32 mouse cellular contexts compared by ENCODE assay signal in genomic region chr15:67495001-67495658, GRCm38 (mm10).
DNase-seq lines count a peak whose midpoint lies in the region; ATAC-seq and TF ChIP-seq lines count a peak whose summit lies in the region.
"Had no signal": no experiment of that assay in that cellular context is flagged by ENCODE, and none has a peak within 500 bp of the region (broad histone marks: within the 10 kb centered on the region; RNA-seq: fewer than 3 reads in every experiment).

No protein-coding gene starts in this region.

- no peaks in the 10 kb centered on the region for H3K9me3 ChIP-seq in hindbrain, embryonic 14.5 days (ENCODE audit: control insufficient read depth, low read length)
- no peaks in the 10 kb centered on the region for H3K9me3 ChIP-seq in hindbrain, postnatal 0 days (ENCODE audit: low read length)
- no peaks in the 10 kb centered on the region for H3K9me3 ChIP-seq in CH12.LX (replicated peaks; ENCODE audit: low read length)
- no peaks in the 10 kb centered on the region for H3K9me3 ChIP-seq in midbrain, embryonic 13.5 days
- H3K9me3 ChIP-seq: embryonic facial prominence, embryonic 13.5 days; heart, embryonic 10.5 days; heart, embryonic 15.5 days; hindbrain, embryonic 12.5 days; liver, embryonic 15.5 days; megakaryocyte, embryonic 14.5 days; neural tube, embryonic 15.5 days had no signal

- no peaks in the 10 kb centered on the region for H3K4me1 ChIP-seq in hindbrain, embryonic 14.5 days (replicated peaks; ENCODE audit: control insufficient read depth, insufficient read depth, low read length)
- H3K4me1 ChIP-seq in hindbrain, postnatal 0 days (ENCODE audit: insufficient read depth, low read length), result no peaks in the 10 kb centered on the region
- H3K4me1 ChIP-seq in CH12.LX (ENCODE audit: control insufficient read depth in 1 of 2, insufficient read depth in 2 of 2), result no peaks in the 10 kb centered on the region
- peaks cover 4% of the 10 kb centered on the region; the same call in 1 of the 2 replicates for H3K4me1 ChIP-seq in midbrain, embryonic 13.5 days (replicated peaks)
- H3K4me1 ChIP-seq: embryonic facial prominence, embryonic 13.5 days; heart, embryonic 10.5 days; heart, embryonic 15.5 days; hindbrain, embryonic 12.5 days; liver, embryonic 15.5 days; megakaryocyte, embryonic 14.5 days; neural tube, embryonic 15.5 days had no signal

- 0 out of 2 replicates have a peak, but pooled peaks have one; percentile 17 for ATAC-seq in hindbrain, embryonic 14.5 days (ENCODE audit: low FRiP score)
- ATAC-seq in hindbrain, postnatal 0 days, result no peak
- peak; percentile 77 for ATAC-seq in midbrain, embryonic 13.5 days
- ATAC-seq: activated CD4-positive, CD25-positive, alpha-beta regulatory T cell, adult 4 months; intestine, postnatal 0 days had no signal

- dilution Hi-C loops in CH12.LX (cut with MboI; ENCODE audit: extremely low pct_ligation_motif_present, extremely low pct_unique_long_range_greater_than_20kb, low sequenced_read_pairs), result no loop called here

- H3K36me3 ChIP-seq in hindbrain, embryonic 14.5 days (replicated peaks; ENCODE audit: control insufficient read depth, insufficient read depth), result no peaks in the 10 kb centered on the region
- H3K36me3 ChIP-seq in hindbrain, postnatal 0 days (ENCODE audit: insufficient read depth, low read length), result no peaks in the 10 kb centered on the region
- no peaks in the 10 kb centered on the region for H3K36me3 ChIP-seq in CH12.LX (replicated peaks in 1 of 2; ENCODE audit: control insufficient read depth in 1 of 2, insufficient read depth in 1 of 2, low read length in 1 of 2)
- no peaks in the 10 kb centered on the region for H3K36me3 ChIP-seq in midbrain, embryonic 13.5 days
- H3K36me3 ChIP-seq: embryonic facial prominence, embryonic 13.5 days; heart, embryonic 10.5 days; heart, embryonic 15.5 days; hindbrain, embryonic 12.5 days; liver, embryonic 15.5 days; neural tube, embryonic 15.5 days had no signal

- TF ChIP-seq EP300 in CH12.LX (IDR thresholded peaks at IDR 0.05; ENCODE audit: low read length), result no peak

- no peak overlapping the region for H3K9ac ChIP-seq in hindbrain, embryonic 14.5 days
- no peak overlapping the region for H3K9ac ChIP-seq in hindbrain, postnatal 0 days (replicated peaks; ENCODE audit: low read length)
- no peak overlapping the region for H3K9ac ChIP-seq in CH12.LX (ENCODE audit: insufficient read depth, low read depth)
- no peak overlapping the region for H3K9ac ChIP-seq in midbrain, embryonic 13.5 days (replicated peaks)
- H3K9ac ChIP-seq: embryonic facial prominence, embryonic 13.5 days; heart, embryonic 15.5 days; hindbrain, embryonic 12.5 days; liver, embryonic 15.5 days; lung, embryonic 14.5 days; neural tube, embryonic 15.5 days had no signal

- H3K27ac ChIP-seq in hindbrain, embryonic 14.5 days, result no peak overlapping the region
- no peak overlapping the region for H3K27ac ChIP-seq in hindbrain, postnatal 0 days
- no peak overlapping the region for H3K27ac ChIP-seq in CH12.LX (ENCODE audit: insufficient read depth, low read depth)
- H3K27ac ChIP-seq in midbrain, embryonic 13.5 days, result no peak overlapping the region
- H3K27ac ChIP-seq: embryonic facial prominence, embryonic 13.5 days; heart, embryonic 10.5 days; heart, embryonic 15.5 days; hindbrain, embryonic 12.5 days; liver, embryonic 15.5 days; neural tube, embryonic 15.5 days had no signal

- TF ChIP-seq RAD21 in CH12.LX (IDR thresholded peaks at IDR 0.05; ENCODE audit: low read depth, low read length), result no peak

- no peak overlapping the region for H3K4me2 ChIP-seq in hindbrain, embryonic 14.5 days (replicated peaks)
- H3K4me2 ChIP-seq in hindbrain, postnatal 0 days (ENCODE audit: low read depth, low read length), result no peak overlapping the region
- 0 out of 2 replicates have a peak overlapping the region, but pooled peaks have one; percentile 6 for H3K4me2 ChIP-seq in CH12.LX (ENCODE audit: insufficient read depth, low read depth, poor library complexity, severe bottlenecking)
- H3K4me2 ChIP-seq in midbrain, embryonic 13.5 days (replicated peaks), result no peak overlapping the region
- H3K4me2 ChIP-seq: embryonic facial prominence, embryonic 13.5 days; heart, embryonic 15.5 days; hindbrain, embryonic 12.5 days; liver, embryonic 15.5 days; lung, embryonic 14.5 days; neural tube, embryonic 15.5 days had no signal

- 57% methylated on average over 7 of the region's 7 CpGs for WGBS in hindbrain, embryonic 14.5 days
- 46% methylated on average over 7 of the region's 7 CpGs for WGBS in hindbrain, postnatal 0 days
- 45% methylated on average over 7 of the region's 7 CpGs for WGBS in midbrain, embryonic 13.5 days

- TF ChIP-seq CTCF in hindbrain, postnatal 0 days (IDR thresholded peaks at IDR 0.05; ENCODE audit: low read depth), result no peak
- no peak for TF ChIP-seq CTCF in CH12.LX (conservative IDR thresholded peaks at IDR 0.05 in 1 of 2, IDR thresholded peaks at IDR 0.05 in 1 of 2; ENCODE audit: low read depth in 2 of 2, low read length in 2 of 2)

- DNase-seq in hindbrain, embryonic 14.5 days (ENCODE audit: low spot score), result no peak
- no peak for DNase-seq in hindbrain, postnatal 0 days (ENCODE audit: low spot score)
- no peak for DNase-seq in CH12.LX (ENCODE audit: extremely low read depth)
- peak; percentile 45 for DNase-seq in brain, adult 2 months (ENCODE audit: low read depth, low spot score)
- DNase-seq in layer of hippocampus, postnatal 36 days, result no peak
- DNase-seq in lung, postnatal 25 days (ENCODE audit: low spot score), result no peak
- DNase-seq in lung, postnatal 14 days, result no peak
- DNase-seq: adrenal gland, adult 2 months; adrenal gland, postnatal 36 days; B cell, adult 2 months; cerebellum, adult 11 months; cerebellum, adult 9-10 months; cerebellum, postnatal 36 days; embryo, embryonic 11 days; gastrocnemius, postnatal 25 days; heart, adult 11 months; kidney, adult 9 months; kidney, postnatal 14 days; layer of hippocampus, adult 9-11 months; liver; lung, embryonic 14.5 days; lung, postnatal 36 days had no signal

- no peak for TF ChIP-seq POLR2A in CH12.LX (IDR thresholded peaks at IDR 0.05; ENCODE audit: low read depth, low read length)

- in situ Hi-C loops in CH12.LX (cut with MboI; ENCODE audit: low pct_ligation_motif_present, low pct_unique_long_range_greater_than_20kb, low sequenced_read_pairs), result no loop called here

- no peak overlapping the region for H3K4me3 ChIP-seq in hindbrain, embryonic 14.5 days (replicated peaks; ENCODE audit: low read length)
- H3K4me3 ChIP-seq in hindbrain, postnatal 0 days (ENCODE audit: low read length), result no peak overlapping the region
- H3K4me3 ChIP-seq in CH12.LX (replicated peaks in 1 of 3; ENCODE audit: low read depth in 2 of 3, low read length in 2 of 3, poor library complexity in 1 of 3), result no peak overlapping the region
- H3K4me3 ChIP-seq in midbrain, embryonic 13.5 days (replicated peaks), result no peak overlapping the region
- H3K4me3 ChIP-seq: embryonic facial prominence, embryonic 13.5 days; heart, embryonic 10.5 days; heart, embryonic 15.5 days; hindbrain, embryonic 12.5 days; liver, embryonic 15.5 days; megakaryocyte, embryonic 14.5 days; neural tube, embryonic 15.5 days had no signal

- no peaks in the 10 kb centered on the region for H3K27me3 ChIP-seq in hindbrain, embryonic 14.5 days (ENCODE audit: control insufficient read depth, insufficient read depth, low read length)
- no peaks in the 10 kb centered on the region for H3K27me3 ChIP-seq in hindbrain, postnatal 0 days (ENCODE audit: insufficient read depth, low read length)
- H3K27me3 ChIP-seq in CH12.LX (replicated peaks), result no peaks in the 10 kb centered on the region
- H3K27me3 ChIP-seq in midbrain, embryonic 13.5 days, result no peaks in the 10 kb centered on the region
- H3K27me3 ChIP-seq: embryonic facial prominence, embryonic 13.5 days; heart, embryonic 15.5 days; hindbrain, embryonic 12.5 days; liver, embryonic 15.5 days; megakaryocyte, embryonic 14.5 days; neural tube, embryonic 15.5 days had no signal

- no peaks in the 10 kb centered on the region for H3K79me2 ChIP-seq in CH12.LX (replicated peaks; ENCODE audit: control insufficient read depth, extremely low read depth, insufficient read depth, poor library complexity, severe bottlenecking)

TF ChIP-seq in CH12.LX, 34 proteins besides CTCF, POLR2A, EP300 and RAD21:
- TF ChIP-seq GABPA (IDR thresholded peaks at IDR 0.05; ENCODE audit: insufficient replicate concordance, low read depth, low read length) (no peak), HCFC1 (IDR thresholded peaks at IDR 0.05; ENCODE audit: low read depth, low read length) (no peak), ZC3H11A (IDR thresholded peaks at IDR 0.05; ENCODE audit: low read depth, low read length) (no peak), TBP (conservative IDR thresholded peaks at IDR 0.05; ENCODE audit: low read depth, low read length) (no peak), POLR2AphosphoS2 (IDR thresholded peaks at IDR 0.05; ENCODE audit: low read depth, low read length) (no peak), KAT2A (IDR thresholded peaks at IDR 0.05; ENCODE audit: insufficient replicate concordance, low read length) (no peak), USF1 (IDR thresholded peaks at IDR 0.05; ENCODE audit: low read depth, low read length) (no peak), TCF12 (IDR thresholded peaks at IDR 0.05; ENCODE audit: low read depth, low read length) (no peak), CHD2 (IDR thresholded peaks at IDR 0.05; ENCODE audit: low read length) (no peak), ZNF384 (IDR thresholded peaks at IDR 0.05; ENCODE audit: low read depth, low read length) (no peak), ZKSCAN1 (IDR thresholded peaks at IDR 0.05; ENCODE audit: borderline replicate concordance, low read depth, low read length) (no peak), RCOR1 (conservative IDR thresholded peaks at IDR 0.05; ENCODE audit: low read depth, low read length) (no peak), MAFK (IDR thresholded peaks at IDR 0.05; ENCODE audit: insufficient replicate concordance, low read length) (no peak), NRF1 (IDR thresholded peaks at IDR 0.05; ENCODE audit: low read depth, low read length) (no peak), E2F4 (IDR thresholded peaks at IDR 0.05; ENCODE audit: insufficient replicate concordance, low read depth, low read length) (no peak), IRF4 (IDR thresholded peaks at IDR 0.05; ENCODE audit: low read depth, low read length) (no peak), JUN (IDR thresholded peaks at IDR 0.05; ENCODE audit: insufficient read depth, low read depth, low read length) (no peak), USF2 (conservative IDR thresholded peaks at IDR 0.05; ENCODE audit: low read depth, low read length) (no peak)
